17 mouse cellular contexts compared by ENCODE assay signal in genomic region chr2:59490353-59490752, GRCm38 (mm10). TPM values are rescaled to one million over a fixed set of nuclear protein-coding genes. Genes with fewer than 3 reads are reported as not detected.
A peak's percentile ranks its signal among the peaks of the same experiment; 100 is the strongest.
DNase-seq lines count a peak whose midpoint lies in the region; ATAC-seq and TF ChIP-seq lines count a peak whose summit lies in the region.
"Had no signal": no experiment of that assay in that cellular context is flagged by ENCODE, and none has a peak within 500 bp of the region (broad histone marks: within the 10 kb centered on the region; RNA-seq: fewer than 3 reads in every experiment).

No protein-coding gene starts in this region.

- no peaks in the 10 kb centered on the region for H3K36me3 ChIP-seq in stomach, postnatal 0 days (ENCODE audit: control insufficient read depth, insufficient read depth, low read length)
- H3K36me3 ChIP-seq: embryonic facial prominence, embryonic 12.5 days; heart, embryonic 13.5 days; hindbrain, embryonic 12.5 days had no signal

- ATAC-seq in stomach, postnatal 0 days (ENCODE audit: low FRiP score, low TSS enrichment) = no peak
- no peak for ATAC-seq in megakaryocyte progenitor cell, adult 5-6 weeks (replicated peaks; ENCODE audit: poor library complexity)

- no peaks in the 10 kb centered on the region for H3K4me1 ChIP-seq in stomach, postnatal 0 days (replicated peaks; ENCODE audit: control insufficient read depth, insufficient read depth)
- H3K4me1 ChIP-seq: embryonic facial prominence, embryonic 12.5 days had no signal

- TF ChIP-seq CTCF in left cerebral cortex, adult 2 months (IDR thresholded peaks at IDR 0.05) = peak; percentile 25
- peak; percentile 54 for TF ChIP-seq CTCF in stomach, postnatal 0 days (IDR thresholded peaks at IDR 0.05; ENCODE audit: low read depth)

- intact Hi-C loops in left cerebral cortex, adult 2 months (cut with DNase I) = no loop called here

- no peak overlapping the region for H3K4me2 ChIP-seq in stomach, postnatal 0 days (replicated peaks; ENCODE audit: low read depth)
- H3K4me2 ChIP-seq: embryonic facial prominence, embryonic 12.5 days; heart, embryonic 13.5 days; hindbrain, embryonic 12.5 days had no signal

- H3K9ac ChIP-seq in stomach, postnatal 0 days (ENCODE audit: low read length) = no peak overlapping the region
- H3K9ac ChIP-seq: embryonic facial prominence, embryonic 12.5 days; heart, embryonic 13.5 days; hindbrain, embryonic 12.5 days had no signal

- no peak overlapping the region for H3K27ac ChIP-seq in left cerebral cortex, adult 2 months
- H3K27ac ChIP-seq in stomach, postnatal 0 days (replicated peaks) = no peak overlapping the region
- H3K27ac ChIP-seq: embryonic facial prominence, embryonic 12.5 days; heart, embryonic 13.5 days; hindbrain, embryonic 12.5 days had no signal

- no peak overlapping the region for H3K4me3 ChIP-seq in left cerebral cortex, adult 2 months
- no peak overlapping the region for H3K4me3 ChIP-seq in stomach, postnatal 0 days (ENCODE audit: low read depth, low read length)
- H3K4me3 ChIP-seq: embryonic facial prominence, embryonic 12.5 days; heart, embryonic 13.5 days; hindbrain, embryonic 12.5 days had no signal

- 74% methylated on average over 7 of the region's 7 CpGs for WGBS in stomach, postnatal 0 days

- no peaks in the 10 kb centered on the region for H3K9me3 ChIP-seq in stomach, postnatal 0 days (ENCODE audit: control insufficient read depth, low read length)
- H3K9me3 ChIP-seq: embryonic facial prominence, embryonic 12.5 days; heart, embryonic 13.5 days; hindbrain, embryonic 12.5 days had no signal

- no peak for TF ChIP-seq EP300 in stomach, postnatal 0 days (optimal IDR thresholded peaks at IDR 0.05)

- H3K27me3 ChIP-seq in stomach, postnatal 0 days (ENCODE audit: control insufficient read depth, insufficient read depth, low read length) = no peaks in the 10 kb centered on the region
- H3K27me3 ChIP-seq: embryonic facial prominence, embryonic 12.5 days; heart, embryonic 13.5 days; hindbrain, embryonic 12.5 days had no signal

- DNase-seq in adrenal gland, postnatal 36 days = peak; percentile 17 to 35
- DNase-seq in adrenal gland, adult 18-20 months (ENCODE audit: low spot score in 2 of 2) = no peak
- no peak for DNase-seq in left cerebral cortex, adult 2 months (ENCODE audit: extremely low spot score in 1 of 2, low spot score in 2 of 2)
- no peak for DNase-seq in left cerebral cortex, adult 8-10 months (ENCODE audit: low spot score in 2 of 2)
- DNase-seq in thymus, postnatal 25 days = peak; percentile 29
- DNase-seq in thymus, postnatal 10 days (ENCODE audit: low spot score in 2 of 2) = no peak
- DNase-seq in stomach, postnatal 0 days (ENCODE audit: low spot score) = no peak
- DNase-seq: cerebellum, postnatal 14 days; kidney, adult 9 months; left cerebral cortex, postnatal 4 days; midbrain, embryonic 14.5 days had no signal

RNA-seq across cellular contexts. Expression of gene Dapl1, which starts 5.9 kb away (rescaled TPM):
- total RNA-seq in adrenal gland, postnatal 36 days (2021) = not detected
- not detected for total RNA-seq in adrenal gland, adult 18-20 months (2021)
- 1 to 10 TPM; 1.4 to 1.8 TPM for total RNA-seq in left cerebral cortex, adult 2 months (2021)
- total RNA-seq in left cerebral cortex, adult 8-10 months (2022) = 1 to 10 TPM in 1 of 4 experiments, not detected in 3; 3.0 TPM
- polyA plus RNA-seq in stomach, postnatal 0 days (2015; fragmentation: Nextera tagmentation; extraction: Ambion mirVana) = 472 and 547 TPM in 2 replicates
- total RNA-seq in megakaryocyte progenitor cell, adult 5-6 weeks (2015) = not detected in 2 replicates
- not detected in 2 replicates for total RNA-seq in megakaryocyte progenitor cell, adult 5-6 weeks (2017)
- total RNA-seq: gastrocnemius, adult 8-10 months had no signal
- polyA plus RNA-seq: heart, embryonic 13.5 days; neural tube, embryonic 11.5 days had no signal

Comparison
In these comparisons a context has a peak if more than half of its experiments do, and no peak if none do; other contexts are left out.
1. DNase-seq: peak in adrenal gland, postnatal 36 days (2 of 2) and thymus, postnatal 25 days (single experiment); none in adrenal gland, adult 18-20 months (0 of 2), left cerebral cortex, adult 2 months (0 of 2), left cerebral cortex, adult 8-10 months (0 of 2), thymus, postnatal 10 days (0 of 2) and stomach, postnatal 0 days (single experiment).